Mouse (Mus musculus) CH12.LX (cell line): ENCODE results near the gene Gm20388. TPM values are rescaled to one million over a fixed set of nuclear protein-coding genes. Genes with fewer than 3 reads are reported as not detected.

Experiments used
- DNase-seq: peaks from one replicate; pipeline ENCODE4 v3.0.0-alpha.2; 2013; ENCODE audit errors: extremely low read depth
- H3K27ac ChIP-seq: 2 replicates; pipeline ENCODE4 v1.5.1; 2012; ENCODE audit warnings: low read depth, mild to moderate bottlenecking, control low read depth, moderate library complexity; ENCODE audit not compliant: insufficient read depth
- H3K27me3 ChIP-seq: replicated peaks from 2 replicates; pipeline ENCODE3; 2012; ENCODE audit warnings: inconsistent platforms
- H3K36me3 ChIP-seq, 2 experiments: replicated peaks in 1 of 2; 2 replicates each; pipeline versions ENCODE3 to v1.6.1; 2012; ENCODE audit warnings: inconsistent platforms in 1 of 2, low read length in 1 of 2, mild to moderate bottlenecking in 1 of 2, mixed read lengths in 1 of 2, moderate library complexity in 1 of 2; ENCODE audit not compliant: control insufficient read depth in 1 of 2, insufficient read depth in 1 of 2
- H3K4me1 ChIP-seq, 2 experiments: 2 replicates each; pipeline ENCODE4 v1.6.1; 2012; ENCODE audit warnings: inconsistent platforms in 1 of 2, moderate library complexity in 1 of 2; ENCODE audit not compliant: insufficient read depth in 2 of 2, control insufficient read depth in 1 of 2
- H3K4me2 ChIP-seq: 2 replicates; pipeline ENCODE4 v1.6.1; 2012; ENCODE audit warnings: low read depth, mild to moderate bottlenecking, control low read depth; ENCODE audit not compliant: poor library complexity, insufficient read depth, severe bottlenecking
- H3K4me3 ChIP-seq, 3 experiments: fragments of 150-350 bp in 1 of 3; sonication (generic) in 1 of 3; replicated peaks in 1 of 3; 2 replicates each; pipeline versions ENCODE3 to v1.5.1; 2011 to 2012; ENCODE audit warnings: low read depth in 2 of 3, low read length in 2 of 3, mild to moderate bottlenecking in 2 of 3, moderate library complexity in 2 of 3, control low read depth in 1 of 3, improper control_type of control experiment in 1 of 3, inconsistent platforms in 1 of 3, mixed read lengths in 1 of 3; ENCODE audit not compliant: poor library complexity in 1 of 3
- H3K79me2 ChIP-seq: replicated peaks from 2 replicates; pipeline ENCODE4 v1.6.1; 2012; ENCODE audit warnings: mild to moderate bottlenecking, moderate library complexity; ENCODE audit not compliant: control insufficient read depth, poor library complexity, insufficient read depth, severe bottlenecking; ENCODE audit errors: extremely low read depth
- H3K9ac ChIP-seq: 2 replicates; pipeline ENCODE4 v1.6.1; 2012; ENCODE audit warnings: low read depth, mild to moderate bottlenecking, control low read depth, moderate library complexity; ENCODE audit not compliant: insufficient read depth
- H3K9me3 ChIP-seq: replicated peaks from 2 replicates; pipeline ENCODE3; 2012; ENCODE audit warnings: low read length, inconsistent platforms, mixed read lengths
- BHLHE40 ChIP-seq: IDR thresholded peaks from 2 replicates; pipeline ENCODE4 v1.6.1; 2011; ENCODE audit warnings: mild to moderate bottlenecking, low read depth, low read length, improper control_type of control experiment
- CHD1 ChIP-seq: IDR thresholded peaks from 2 replicates; pipeline ENCODE4 v1.6.1; 2012; ENCODE audit warnings: low read depth, low read length, improper control_type of control experiment, inconsistent platforms
- CTCF ChIP-seq, 2 experiments: IDR thresholded peaks in 1 of 2; conservative IDR thresholded peaks in 1 of 2; 2 replicates each; pipeline ENCODE4 v1.5.1; 2011 to 2012; ENCODE audit warnings: low read depth in 2 of 2, low read length in 2 of 2, improper control_type of control experiment in 1 of 2, inconsistent platforms in 1 of 2, mild to moderate bottlenecking in 1 of 2, moderate library complexity in 1 of 2
- E2F4 ChIP-seq: IDR thresholded peaks from 2 replicates; pipeline ENCODE4 v1.6.1; 2011; ENCODE audit warnings: low read depth, low read length, improper control_type of control experiment; ENCODE audit not compliant: insufficient replicate concordance
- ELF1 ChIP-seq: IDR thresholded peaks from 2 replicates; pipeline ENCODE4 v1.6.1; 2014; ENCODE audit warnings: low read depth, mild to moderate bottlenecking, inconsistent platforms, low read length, improper control_type of control experiment
- EP300 ChIP-seq: IDR thresholded peaks from 2 replicates; pipeline ENCODE4 v1.6.1; 2011; ENCODE audit warnings: low read length, improper control_type of control experiment
- ETS1 ChIP-seq: conservative IDR thresholded peaks from 2 replicates; pipeline ENCODE4 v1.6.1; 2012; ENCODE audit warnings: low read depth, mild to moderate bottlenecking, inconsistent platforms, low read length, improper control_type of control experiment, moderate library complexity
- GABPA ChIP-seq: IDR thresholded peaks from 2 replicates; pipeline ENCODE4 v1.6.1; 2012; ENCODE audit warnings: low read depth, low read length, improper control_type of control experiment, inconsistent platforms; ENCODE audit not compliant: insufficient replicate concordance
- KAT2A ChIP-seq: IDR thresholded peaks from 2 replicates; pipeline ENCODE4 v1.6.1; 2012; ENCODE audit warnings: low read length, improper control_type of control experiment, inconsistent platforms; ENCODE audit not compliant: insufficient replicate concordance
- MAFK ChIP-seq: IDR thresholded peaks from 2 replicates; pipeline ENCODE4 v1.6.1; 2011; ENCODE audit warnings: low read length, improper control_type of control experiment; ENCODE audit not compliant: insufficient replicate concordance
- MAZ ChIP-seq: IDR thresholded peaks from 2 replicates; pipeline ENCODE4 v1.6.1; 2012; ENCODE audit warnings: low read depth, mild to moderate bottlenecking, inconsistent platforms, low read length, improper control_type of control experiment, moderate library complexity
- NRF1 ChIP-seq: IDR thresholded peaks from 2 replicates; pipeline ENCODE4 v1.6.1; 2014; ENCODE audit warnings: low read depth, mild to moderate bottlenecking, inconsistent platforms, low read length, improper control_type of control experiment, moderate library complexity
- POLR2A ChIP-seq: IDR thresholded peaks from 2 replicates; pipeline ENCODE4 v1.6.1; 2011; ENCODE audit warnings: low read depth, mild to moderate bottlenecking, improper control_type of control experiment, low read length
- RAD21 ChIP-seq: IDR thresholded peaks from 2 replicates; pipeline ENCODE4 v1.6.1; 2011; ENCODE audit warnings: low read depth, mild to moderate bottlenecking, low read length, improper control_type of control experiment, moderate library complexity
- SMC3 ChIP-seq: IDR thresholded peaks from 2 replicates; pipeline ENCODE4 v1.6.1; 2011; ENCODE audit warnings: low read depth, low read length, improper control_type of control experiment
- TBP ChIP-seq: conservative IDR thresholded peaks from 2 replicates; pipeline ENCODE4 v1.6.1; 2011; ENCODE audit warnings: low read depth, low read length, improper control_type of control experiment
- TCF12 ChIP-seq: IDR thresholded peaks from 2 replicates; pipeline ENCODE4 v1.6.1; 2014; ENCODE audit warnings: low read depth, mild to moderate bottlenecking, inconsistent platforms, low read length, improper control_type of control experiment
- USF1 ChIP-seq: IDR thresholded peaks from 2 replicates; pipeline ENCODE4 v1.6.1; 2014; ENCODE audit warnings: low read depth, mild to moderate bottlenecking, inconsistent platforms, low read length, improper control_type of control experiment
- ZC3H11A ChIP-seq: IDR thresholded peaks from 2 replicates; pipeline ENCODE4 v1.6.1; 2012; ENCODE audit warnings: low read depth, mild to moderate bottlenecking, inconsistent platforms, low read length, improper control_type of control experiment
- ZMIZ1 ChIP-seq: IDR thresholded peaks from 2 replicates; pipeline ENCODE4 v1.6.1; 2012; ENCODE audit warnings: low read depth, mild to moderate bottlenecking, inconsistent platforms, low read length, improper control_type of control experiment
- ZNF384 ChIP-seq: IDR thresholded peaks from 2 replicates; pipeline ENCODE4 v1.6.1; 2012; ENCODE audit warnings: low read depth, low read length, improper control_type of control experiment, inconsistent platforms
- dilution Hi-C: fragments of 300-500 bp; cut with MboI; formaldehyde crosslinking; loops from 2 replicates; pipeline ENCODE4 v1.14.3; 2020; ENCODE audit warnings: low sequenced_read_pairs; ENCODE audit not compliant: extremely low pct_unique_long_range_greater_than_20kb, extremely low pct_ligation_motif_present
- in situ Hi-C: fragments of 300-500 bp; cut with MboI; formaldehyde crosslinking; loops from 3 replicates; pipeline ENCODE4 v1.14.3; 2019; ENCODE audit warnings: low sequenced_read_pairs, low pct_ligation_motif_present, low pct_unique_long_range_greater_than_20kb, mixed read lengths
- polyA plus RNA-seq: library from polyadenylated mRNA; unstranded; fragments of >175 nt; gene quantifications from 2 replicates; pipeline ENCODE4 v1.2.1, GENCODE M21; 2012; ENCODE audit warnings: low read depth; ENCODE audit not compliant: insufficient read length
- total RNA-seq, 2 experiments: library from RNA; depleted of rRNA; stranded (reverse); fragments of 300-350 nt in 1 of 2; fragments of >200 nt in 1 of 2; gene quantifications; 2 replicates each; pipeline ENCODE4 v1.2.3; 2012 to 2014

Gene Gm20388
- total and polyA plus RNA-seq, 3 experiments: 14.8 to 26.3 (median 22.2) TPM

GRCm38 (mm10) chr8:121382583-121383241, 1472.1 kb downstream of the Gm20388 start (continued):
- no peak for TF ChIP-seq EP300
- TF ChIP-seq TBP: no peak
- no peak for TF ChIP-seq MAFK

GRCm38 (mm10) chr8:121385540-121385939, 1474.9 kb downstream of the Gm20388 start:
- no peaks in the 10 kb centered on the region for H3K79me2 ChIP-seq
- no peak overlapping the region for H3K9ac ChIP-seq
- no peak overlapping the region for H3K4me3 ChIP-seq
- no peaks in the 10 kb centered on the region for H3K9me3 ChIP-seq
- H3K4me2 ChIP-seq: no peak overlapping the region
- no peak overlapping the region for H3K27ac ChIP-seq
- no peaks in the 10 kb centered on the region for H3K36me3 ChIP-seq
- in situ Hi-C loops: no loop called here
- no peak for DNase-seq
- dilution Hi-C loops: no loop called here
- TF ChIP-seq CTCF (conservative IDR thresholded peaks at IDR 0.05 in 1 of 2, IDR thresholded peaks at IDR 0.05 in 1 of 2; ENCODE audit: low read depth in 2 of 2, low read length in 2 of 2) (no peak), POLR2A (no peak), ZC3H11A (no peak), ZNF384 (no peak), ELF1 (no peak), CHD1 (no peak), ZMIZ1 (no peak), GABPA (no peak), USF1 (no peak), TCF12 (no peak), TBP (no peak), MAZ (no peak), BHLHE40 (no peak), MAFK (no peak), KAT2A (no peak), E2F4 (no peak), NRF1 (no peak)
- TF ChIP-seq, all 38 proteins: peak for 0
- peaks cover 5 to 8% of the 10 kb centered on the region in 2 experiments; a peak in 3 of 4 replicates for H3K4me1 ChIP-seq
- H3K27me3 ChIP-seq: peaks cover 43% of the 10 kb centered on the region

GRCm38 (mm10) chr8:121390608-121391007, 1480.0 kb downstream of the Gm20388 start:
- Histone ChIP-seq H3K9ac (no peak overlapping the region), H3K4me2 (no peak overlapping the region), H3K36me3 (no peaks in the 10 kb centered on the region), H3K27ac (no peak overlapping the region), H3K79me2 (no peaks in the 10 kb centered on the region), H3K4me1 (peaks cover 6 to 12% of the 10 kb centered on the region in 2 experiments), H3K9me3 (no peaks in the 10 kb centered on the region), H3K4me3 (no peak overlapping the region), H3K27me3 (peaks cover 82% of the 10 kb centered on the region)
- DNase-seq: no peak
- dilution Hi-C loops: no loop called here
- in situ Hi-C loops: loop anchor here (5.0 kb wide), 1 partner anchor 278 kb away; no protein-coding TSS in a partner anchor
- no peak for TF ChIP-seq ETS1
- TF ChIP-seq SMC3: peak; percentile 32
- peak; percentile 35 for TF ChIP-seq RAD21
- TF ChIP-seq CTCF (conservative IDR thresholded peaks at IDR 0.05 in 1 of 2, IDR thresholded peaks at IDR 0.05 in 1 of 2; ENCODE audit: low read depth in 2 of 2, low read length in 2 of 2): peak in 1 of 2 experiments; percentile 50; a peak in 2 of 4 replicates
